Mouse (Mus musculus) T-helper 1 cell (primary cell): ENCODE results near the gene Ints4.

ENCODE experiments used
- in situ Hi-C: fragments of 300-600 bp; cut with MboI, MseI; formaldehyde crosslinking; loops from one replicate; pipeline ENCODE4 v1.15.1; 2025; ENCODE audit warnings: high pct_unique_total_duplicates

Ints4 gene

DNA sequence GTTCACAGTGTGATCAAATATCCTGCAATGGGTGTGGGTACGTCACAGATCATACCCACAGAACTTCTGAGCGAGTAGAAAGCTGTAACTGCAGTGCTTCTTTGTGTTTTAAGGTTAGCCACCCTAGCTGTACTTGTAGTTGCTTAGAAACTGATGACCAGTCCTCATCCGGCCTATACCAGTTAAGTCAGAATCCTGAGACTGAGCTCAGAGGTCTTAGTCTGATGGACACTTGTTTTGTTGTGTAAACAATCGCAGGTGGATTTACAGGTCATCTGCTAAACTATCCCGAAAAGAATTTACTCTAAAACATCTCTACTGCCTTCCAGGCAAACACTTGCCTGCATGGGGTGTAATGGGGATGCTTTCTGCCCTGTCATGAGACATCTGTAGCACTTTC, 55.8 kb downstream of the Ints4 start:
- in situ Hi-C loops, result no loop called here

DNA sequence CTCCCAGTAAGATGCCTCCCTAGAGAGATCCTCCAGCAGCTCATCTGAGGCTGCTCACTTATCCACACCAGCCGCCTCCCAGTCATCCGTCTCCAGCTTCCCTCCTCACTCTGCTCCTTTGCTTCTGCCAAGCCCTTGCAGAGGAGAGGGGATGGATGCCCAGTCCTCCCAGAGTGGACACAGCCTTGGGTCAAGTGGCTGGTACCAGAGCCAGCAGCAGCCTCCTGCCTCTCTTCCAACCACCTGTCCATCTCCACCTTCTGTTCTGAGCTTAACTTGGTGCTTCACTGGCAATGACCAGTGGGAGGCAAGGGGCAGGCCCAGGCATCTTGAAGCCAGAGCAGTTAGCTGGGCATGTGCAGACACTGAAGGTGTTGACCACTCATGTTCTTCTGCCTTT, 65.7 kb downstream of the Ints4 start:
- in situ Hi-C loops, result no loop called here

DNA sequence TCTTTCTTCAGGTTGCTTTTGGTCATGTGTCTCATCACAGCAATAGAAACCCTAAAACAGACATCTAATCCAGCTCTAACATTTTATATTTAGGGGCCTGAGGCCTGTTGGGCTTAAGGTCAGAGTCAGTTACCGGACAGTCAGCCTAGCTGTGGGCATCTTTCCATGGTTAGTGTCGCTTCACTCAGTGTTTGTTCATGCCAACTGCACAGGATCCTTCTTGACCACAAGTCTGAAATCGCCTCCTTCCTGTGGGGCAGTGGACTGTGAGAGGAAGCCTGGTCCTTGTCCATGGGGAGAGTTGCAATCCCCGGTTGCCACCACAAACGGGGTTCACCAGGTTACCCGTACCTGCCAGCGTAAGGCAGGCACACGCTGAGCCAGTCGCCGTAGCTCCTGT, 68.5 kb downstream of the Ints4 start:
- in situ Hi-C loops, result no loop called here

DNA sequence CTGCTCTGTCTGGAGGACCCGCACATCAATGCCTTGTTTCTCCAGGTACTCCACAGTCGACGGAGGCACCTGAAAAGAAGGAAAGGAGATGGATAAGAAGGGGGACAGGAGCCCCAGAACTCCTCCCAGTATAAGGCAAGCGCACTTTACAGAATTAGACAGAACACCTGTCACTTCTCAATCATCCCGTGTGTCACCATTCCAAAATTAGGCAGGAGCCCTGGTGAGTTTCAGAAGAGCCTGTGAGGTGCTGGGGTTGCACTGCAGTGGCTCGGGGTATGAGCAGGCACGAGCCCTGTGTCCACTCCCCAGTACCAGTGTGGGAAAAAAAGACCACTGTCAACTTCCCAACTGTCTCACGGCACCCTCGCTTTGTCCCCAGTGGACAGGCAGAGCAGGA, 69.9 kb downstream of the Ints4 start:
- in situ Hi-C loops, result no loop called here

DNA sequence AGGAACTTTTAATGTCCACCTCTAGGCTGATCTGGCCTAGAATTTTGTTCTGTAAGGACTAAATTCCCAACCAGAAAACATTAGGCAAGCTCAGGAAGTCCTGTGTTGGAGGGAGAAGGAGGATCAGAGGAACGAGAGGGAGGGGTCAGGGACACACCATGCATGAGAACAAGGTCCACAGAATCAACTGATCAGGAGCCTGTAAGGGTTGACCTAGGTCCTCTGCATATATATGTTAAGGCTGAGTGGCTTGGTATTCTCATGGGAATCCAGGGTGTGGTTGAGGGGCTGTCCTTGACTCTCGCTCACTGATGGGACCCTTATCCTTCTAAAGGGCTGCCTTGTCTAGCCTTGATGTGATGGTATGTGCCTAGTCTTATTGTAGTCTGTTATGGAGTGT, 82.8 kb downstream of the Ints4 start:
- in situ Hi-C loops, result no loop called here

DNA sequence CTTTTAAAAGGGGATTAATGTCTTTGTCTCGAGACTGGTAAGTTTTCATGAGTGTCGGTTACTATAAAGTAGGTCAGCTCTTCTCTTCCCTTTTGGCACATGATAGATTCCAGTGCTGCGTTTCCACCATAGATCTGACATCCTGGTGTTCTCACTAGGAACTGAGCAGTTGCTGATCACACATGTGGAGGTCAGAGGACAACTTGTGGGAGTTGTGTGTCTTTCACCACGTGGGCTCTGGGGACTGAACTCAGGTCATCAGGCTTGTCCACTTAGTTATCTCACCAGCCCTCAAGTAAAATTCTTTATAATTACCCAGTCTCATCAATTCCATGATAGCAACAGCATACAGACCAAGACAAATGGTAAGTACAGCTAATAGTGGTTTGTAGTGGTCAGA, 88.6 kb downstream of the Ints4 start:
- in situ Hi-C loops, result no loop called here

DNA sequence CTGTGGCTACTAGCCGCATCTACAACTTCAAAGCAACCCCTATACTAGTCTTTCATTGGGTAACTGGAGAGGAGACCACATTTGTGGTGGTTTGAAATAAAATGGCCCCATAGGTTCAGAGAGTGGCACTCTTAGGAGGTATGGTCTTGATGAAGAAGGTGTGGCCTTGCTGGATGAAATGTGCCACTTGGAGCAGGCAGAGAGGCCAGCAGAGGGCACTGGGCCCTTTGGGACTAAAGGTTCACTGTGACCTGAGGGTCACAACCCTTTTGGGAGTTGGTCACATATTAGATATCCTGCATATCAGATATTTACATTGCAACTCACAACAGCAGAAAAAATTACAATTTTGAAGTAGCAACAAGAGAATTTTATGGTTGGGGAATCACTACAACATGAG, 89.6 kb downstream of the Ints4 start:
- in situ Hi-C loops, result no loop called here

DNA sequence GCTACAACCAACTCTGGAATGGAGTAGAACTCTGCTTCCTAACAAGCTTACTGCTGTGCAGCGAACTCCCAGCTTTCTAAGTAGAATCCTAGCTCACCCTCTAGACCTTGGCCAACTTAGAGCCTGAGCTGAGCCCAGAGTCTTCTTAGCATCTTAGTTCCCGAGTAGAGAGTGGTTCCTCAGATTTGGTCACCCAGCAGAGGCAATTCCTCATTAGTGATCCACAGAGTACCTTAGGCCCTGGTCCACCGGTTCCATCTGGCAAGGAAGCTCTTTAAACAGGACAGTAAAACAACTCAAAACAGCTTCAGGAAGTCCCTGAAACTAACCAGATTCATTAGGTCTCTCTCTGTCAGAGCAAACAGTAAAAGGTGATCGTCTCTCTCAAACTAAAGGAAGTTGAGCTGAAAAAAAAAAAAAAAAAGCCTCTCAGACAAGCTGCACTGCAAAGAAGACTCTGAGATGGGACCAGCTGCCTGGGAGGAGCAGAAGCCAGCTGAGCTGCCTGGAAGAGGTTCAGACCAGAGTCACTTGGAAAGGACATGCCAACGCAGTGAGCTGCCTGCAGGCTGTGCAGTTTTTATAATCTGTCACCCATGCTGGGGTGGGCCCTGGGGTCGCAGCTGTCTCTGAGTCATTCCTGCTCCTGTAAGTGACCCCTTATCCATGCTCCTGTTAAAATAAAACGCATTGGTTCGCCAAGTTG, 97.8 kb downstream of the Ints4 start:
- in situ Hi-C loops, result loop anchor here (25.0 kb wide), 1 partner anchor 1959 kb away; the partner anchor contains the start of gene Arrb1

DNA sequence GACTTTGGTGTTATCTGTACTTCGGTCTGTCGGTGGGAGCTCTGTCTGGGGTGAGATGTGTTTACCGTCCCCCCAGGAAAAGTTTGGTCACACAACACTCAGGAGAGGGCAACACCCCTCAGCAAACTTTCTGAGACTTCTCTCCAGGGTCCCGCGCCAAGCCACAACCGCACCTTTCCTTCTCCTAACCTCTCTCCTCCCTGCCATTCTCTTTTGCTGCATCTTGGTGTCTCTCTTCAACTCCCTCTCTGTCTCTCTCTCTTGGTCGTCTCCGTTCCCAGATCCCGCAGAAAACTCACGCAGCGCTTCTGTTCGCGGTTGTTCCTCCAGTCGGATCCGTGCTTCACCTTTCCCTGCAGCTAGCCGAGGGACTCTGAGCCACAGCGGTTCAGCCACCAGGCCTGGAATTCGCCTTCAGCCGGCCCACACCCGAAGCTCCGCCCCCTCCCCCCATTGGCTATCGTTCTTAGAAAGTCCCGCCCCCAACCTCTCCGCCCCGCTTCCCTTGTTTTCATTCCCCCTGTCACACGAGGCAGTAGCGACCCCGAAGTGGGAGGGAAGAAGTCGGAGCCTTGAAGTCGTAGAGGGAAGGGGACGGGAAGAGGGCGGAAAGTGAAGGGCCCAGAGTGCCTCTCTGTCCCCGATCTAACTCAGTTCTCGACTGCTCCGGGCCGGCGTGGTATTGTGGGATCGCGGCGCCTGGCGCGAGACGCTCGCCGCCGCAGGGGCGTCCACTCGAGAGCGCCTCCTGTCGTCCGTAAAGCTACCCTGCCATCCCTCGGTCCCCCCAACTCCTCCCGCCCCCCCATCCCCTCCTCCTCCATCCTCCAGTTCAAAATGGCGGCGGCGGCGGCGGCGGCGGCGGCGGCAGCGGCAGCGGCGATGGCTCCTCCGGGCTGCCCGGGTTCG, 98.6 kb downstream of the Ints4 start, which contains the start of the genes Aamdc and Rsf1:
Gene Aamdc, minus strand, starts transcription at position 431 of the 909 bp plus-strand sequence.
Gene Rsf1, plus strand, starts transcription at position 823 of the 909 bp plus-strand sequence.
- in situ Hi-C loops, result loop anchor here (25.0 kb wide), 1 partner anchor 1958 kb away; the partner anchor contains the start of gene Arrb1

DNA sequence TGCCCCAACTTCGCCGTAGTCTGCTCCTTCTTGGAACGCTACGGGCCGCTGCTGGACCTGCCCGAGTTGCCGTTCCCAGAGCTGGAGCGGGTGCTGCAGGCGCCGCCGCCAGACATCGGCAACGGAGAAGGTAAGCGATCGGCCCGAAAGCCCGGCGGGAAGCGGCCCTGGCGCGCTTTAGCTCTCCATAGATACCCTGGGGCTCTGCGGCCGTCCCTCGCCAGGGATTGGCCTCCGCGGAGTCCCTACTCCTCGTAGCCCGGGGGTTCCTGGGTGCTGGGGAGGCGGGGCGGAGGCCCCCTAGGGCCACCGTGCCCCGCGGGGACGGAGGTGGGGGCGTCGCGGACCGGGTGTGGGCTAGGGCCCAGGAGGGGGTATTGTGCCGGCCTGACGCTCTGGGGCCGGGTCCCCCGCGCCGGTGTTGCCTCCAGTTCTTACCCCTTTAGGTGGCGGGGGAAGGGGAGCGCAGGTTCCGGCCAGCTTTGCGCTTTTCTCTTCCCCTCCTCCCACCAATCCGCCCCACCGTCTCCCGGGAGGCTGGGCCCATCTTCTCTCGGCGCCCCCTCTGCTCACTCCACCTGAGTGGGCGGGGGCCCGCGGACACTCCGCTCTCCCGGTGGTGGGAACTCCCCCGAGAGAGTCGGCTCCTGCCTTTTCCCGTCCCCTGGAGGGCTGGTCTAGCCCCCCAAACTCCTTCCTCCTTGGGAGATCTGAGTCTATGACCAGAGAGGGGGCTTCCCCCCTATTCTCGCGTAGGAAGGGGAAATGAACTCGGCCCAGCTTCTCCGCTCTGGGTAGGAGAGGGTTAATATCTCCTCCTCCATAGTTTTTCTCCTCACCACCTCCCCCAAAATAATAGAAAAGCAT, 99.5 kb downstream of the Ints4 start:
- in situ Hi-C loops, result loop anchor here (25.0 kb wide), 1 partner anchor 1957 kb away; the partner anchor contains the start of gene Arrb1

DNA sequence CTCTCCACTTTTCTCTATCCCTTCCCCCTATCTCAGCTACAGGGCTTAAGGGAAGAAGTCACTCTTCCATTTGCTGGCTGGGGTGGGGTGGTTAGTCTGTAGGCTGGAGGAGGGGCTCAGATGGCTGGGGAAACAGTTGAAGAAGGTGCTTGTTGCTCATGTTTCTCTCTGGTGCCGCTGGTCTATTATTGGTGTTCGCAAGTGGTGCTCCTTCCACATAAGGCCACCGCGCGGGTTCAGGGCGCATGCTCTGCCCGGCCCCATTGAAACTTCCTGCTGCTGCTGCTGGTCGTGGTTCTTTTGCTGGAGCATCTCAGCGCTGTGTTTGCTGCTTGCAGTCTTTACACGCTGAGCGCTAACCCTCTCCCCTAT, 100.1 kb downstream of the Ints4 start:
- in situ Hi-C loops, result loop anchor here (25.0 kb wide), 1 partner anchor 1956 kb away; the partner anchor contains the start of gene Arrb1

DNA sequence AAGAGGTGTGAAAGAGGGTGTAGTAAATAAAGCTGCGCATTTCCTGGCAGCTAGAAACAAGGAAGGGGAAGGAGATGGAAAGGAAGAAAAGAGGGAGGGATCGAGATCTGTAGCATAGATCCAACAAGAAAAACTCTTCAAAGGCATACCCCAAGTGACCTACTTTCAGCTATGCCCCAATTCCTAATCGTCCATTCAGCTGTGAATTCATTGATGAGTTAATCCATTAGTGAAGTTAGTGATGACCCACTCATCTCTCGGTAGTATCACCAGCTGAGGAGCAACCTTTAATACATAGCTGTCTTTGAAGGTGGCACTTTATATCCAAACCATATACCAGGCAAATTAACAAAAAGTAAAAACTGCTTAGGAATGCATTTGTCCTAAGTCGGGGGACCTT, 107.8 kb downstream of the Ints4 start:
- in situ Hi-C loops, result loop anchor here (25.0 kb wide), 1 partner anchor 1949 kb away; the partner anchor contains the start of gene Arrb1

DNA sequence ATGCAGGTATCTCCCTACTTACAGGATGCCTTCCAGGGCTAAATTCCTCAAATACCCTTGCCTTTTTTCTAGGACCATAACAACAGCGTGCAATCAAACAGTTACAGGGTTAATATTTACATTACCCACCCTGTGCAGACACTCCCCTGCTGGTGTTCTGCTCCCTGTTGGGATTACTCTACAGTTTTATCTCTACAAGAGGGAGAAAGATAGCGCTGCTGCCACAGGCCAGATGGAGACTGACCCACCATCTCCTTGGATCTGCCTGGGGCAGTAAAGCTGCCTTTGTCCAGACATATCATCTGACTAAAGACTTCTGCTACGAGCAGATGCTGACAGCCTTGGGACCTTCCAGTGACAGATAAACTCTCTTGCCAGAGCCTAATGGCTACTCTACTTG, 109.7 kb downstream of the Ints4 start:
- in situ Hi-C loops, result loop anchor here (25.0 kb wide), 1 partner anchor 1947 kb away; the partner anchor contains the start of gene Arrb1
